Mouse (Mus musculus): ENCODE measurements at regions not wholly inside any gene's neighbourhood (a gene's known extent, or its start where the extent isn't known, plus 50 kb on each side); places are given as distances from the start of the nearest gene placed in this dataset.

DNA sequence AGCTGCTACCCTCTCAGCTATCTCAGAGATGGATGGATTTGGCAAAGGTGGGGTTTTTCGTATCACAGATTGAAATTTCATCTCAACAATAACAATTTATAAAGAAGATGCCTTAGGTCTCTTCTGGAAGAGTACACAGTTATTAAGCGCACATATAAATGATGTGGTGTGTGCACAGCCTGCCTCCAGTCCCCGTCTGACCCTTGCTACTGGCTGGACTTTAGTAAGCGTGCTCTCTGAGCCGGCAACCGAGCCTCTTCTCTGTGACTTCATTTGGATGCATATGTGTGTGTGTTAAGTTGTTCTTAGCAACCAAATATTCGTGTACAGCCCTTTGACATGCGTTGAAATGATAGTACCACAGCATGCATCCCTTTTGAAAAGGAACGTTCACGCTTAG is 145.5 kb upstream of the Kctd3 start:
- TF ChIP-seq CTCF (IDR thresholded peaks at IDR 0.05; ENCODE audit: borderline replicate concordance, insufficient read depth, low read length) (no peak), POLR2A (IDR thresholded peaks at IDR 0.05; ENCODE audit: low read depth, low read length) (no peak)
